Mouse (Mus musculus) embryonic facial prominence, embryonic 14.5 days (tissue): ENCODE measurements around the gene Snd1. TPM values are rescaled to one million over a fixed set of nuclear protein-coding genes. Genes with fewer than 3 reads are reported as not detected.
A peak's percentile ranks its signal among the peaks of the same experiment; 100 is the strongest.

Experiments used
- ATAC-seq: fragments of 200-750 bp; cut with Nextera tagmentation; 2 replicates; pipeline ENCODE4 v1.8.0; 2017; ENCODE audit warnings: low read depth, moderate number of reproducible peaks, moderate TSS enrichment
- DNase-seq: peaks from one replicate; pipeline ENCODE4 v3.0.0-alpha.2; 2015; ENCODE audit warnings: low spot score
- H3K27ac ChIP-seq: fragments of 300-500 bp; sonication (generic); replicated peaks from 2 replicates; pipeline ENCODE4 v1.5.1; 2014; ENCODE audit warnings: low read depth, mild to moderate bottlenecking, low read length, moderate library complexity
- H3K27me3 ChIP-seq: fragments of 300-500 bp; sonication (generic); replicated peaks from 2 replicates; pipeline ENCODE4 v1.6.1; 2014; ENCODE audit warnings: low read length; ENCODE audit not compliant: control insufficient read depth, insufficient read depth
- H3K36me3 ChIP-seq: fragments of 300-500 bp; sonication (generic); 2 replicates; pipeline ENCODE4 v1.6.1; 2014; ENCODE audit warnings: low read length, mixed read lengths; ENCODE audit not compliant: control insufficient read depth, insufficient read depth
- H3K4me1 ChIP-seq: fragments of 300-500 bp; sonication (generic); 2 replicates; pipeline ENCODE4 v1.6.1; 2014; ENCODE audit warnings: antibody characterized with exemption, low read length; ENCODE audit not compliant: control insufficient read depth, insufficient read depth
- H3K4me2 ChIP-seq: fragments of 300-500 bp; sonication (generic); 2 replicates; pipeline ENCODE4 v1.6.1; 2014; ENCODE audit warnings: low read depth, mild to moderate bottlenecking, low read length, moderate library complexity, mixed read lengths
- H3K4me3 ChIP-seq: fragments of 300-500 bp; sonication (generic); 2 replicates; pipeline ENCODE4 v1.5.1; 2014; ENCODE audit warnings: low read depth, mild to moderate bottlenecking, low read length
- H3K9ac ChIP-seq: fragments of 300-500 bp; sonication (generic); 2 replicates; pipeline ENCODE4 v1.6.1; 2014; ENCODE audit warnings: low read depth, mild to moderate bottlenecking, low read length, moderate library complexity, mixed read lengths
- H3K9me3 ChIP-seq: fragments of 300-500 bp; sonication (generic); 2 replicates; pipeline ENCODE4 v1.6.1; 2016; ENCODE audit warnings: low read length; ENCODE audit not compliant: control insufficient read depth
- WGBS: fragments of 180-500 bp; shearing (Covaris S2); extraction: QIAGEN DNeasy Blood & Tissue Kit; methylation state at CpG from one replicate; pipeline ENCODE4 v1.1.7; 2014; 5-methylcytosine and 5-hydroxymethylcytosine counted together
- polyA plus RNA-seq: library from polyadenylated mRNA; unstranded; fragments of >200 nt; fragmentation: Nextera tagmentation; extraction: Ambion mirVana; gene quantifications from 2 replicates; pipeline ENCODE4 v1.2.1, GENCODE M21; 2014

The Snd1 gene
- polyA plus RNA-seq, 1 experiment from 2014 or later, result 111 TPM

DNA sequence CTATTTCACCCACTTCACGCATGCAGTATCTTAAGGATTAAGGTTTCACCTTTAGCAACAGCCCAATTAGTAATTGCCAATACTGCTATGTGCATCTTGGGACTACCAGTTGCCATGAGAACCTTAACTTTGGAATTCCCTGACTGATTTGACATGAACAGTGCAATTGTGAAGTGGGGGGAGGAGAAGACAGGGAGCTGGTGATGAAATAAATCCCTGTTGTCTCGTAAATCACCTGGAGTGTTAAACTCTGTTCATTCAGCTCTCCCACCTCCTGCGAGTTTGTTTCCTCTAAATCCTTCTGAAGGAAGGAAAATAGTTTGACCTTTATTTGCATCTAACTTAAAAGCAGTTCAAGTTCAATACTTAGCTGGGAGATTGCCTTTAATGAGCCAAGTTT, 286.8 kb downstream of the Snd1 start:
- Histone ChIP-seq H3K9ac (no peak overlapping the region), H3K27ac (no peak overlapping the region), H3K27me3 (no peaks in the 10 kb centered on the region), H3K4me1 (no peaks in the 10 kb centered on the region; the same call in 1 of the 2 replicates), H3K36me3 (no peaks in the 10 kb centered on the region), H3K4me2 (no peak overlapping the region), H3K4me3 (no peak overlapping the region), H3K9me3 (no peaks in the 10 kb centered on the region)
- ATAC-seq, result no peak
- no peak for DNase-seq
- WGBS, result 50% methylated on average over 3 of the region's 3 CpGs

DNA sequence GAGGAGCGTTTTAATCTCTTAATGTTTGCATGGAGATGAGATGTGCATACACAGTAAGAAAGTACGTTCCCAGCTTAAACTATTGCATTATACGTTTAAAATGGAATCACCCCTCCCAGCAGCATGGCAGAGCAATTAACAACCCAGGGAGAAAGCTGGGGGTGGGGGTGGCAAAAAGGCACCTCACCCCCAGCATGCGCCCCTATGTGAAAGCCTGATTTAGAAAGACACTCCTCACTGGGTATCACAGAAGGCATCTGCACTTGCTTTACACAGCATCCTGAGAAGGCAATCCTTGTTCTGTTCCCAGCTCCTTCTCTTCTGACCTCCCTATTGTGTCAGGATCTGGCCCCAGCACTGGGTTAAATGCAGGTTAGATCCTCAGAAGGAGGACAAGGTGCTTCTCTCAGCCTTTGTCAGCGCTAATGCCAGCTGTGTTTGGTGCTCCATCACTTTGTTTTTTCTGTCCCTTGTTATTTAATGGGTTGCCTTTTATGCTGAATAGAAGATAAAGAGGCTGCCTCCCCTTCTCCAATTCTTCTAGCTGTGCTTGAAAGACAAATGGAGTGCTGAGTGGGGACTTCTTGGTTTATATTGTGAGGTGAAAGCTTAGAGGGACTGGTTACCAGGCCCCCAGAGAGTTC, 287.3 kb downstream of the Snd1 start:
- no peak overlapping the region for H3K27ac ChIP-seq
- ATAC-seq (no peak), DNase-seq (no peak)
- H3K4me3 ChIP-seq, result no peak overlapping the region
- no peaks in the 10 kb centered on the region; the same call in 1 of the 2 replicates for H3K4me1 ChIP-seq
- H3K9ac ChIP-seq, result no peak overlapping the region
- no peak overlapping the region for H3K4me2 ChIP-seq
- no peaks in the 10 kb centered on the region for H3K9me3 ChIP-seq
- no peaks in the 10 kb centered on the region for H3K36me3 ChIP-seq
- WGBS, result 40% methylated on average over 5 of the region's 5 CpGs
- no peaks in the 10 kb centered on the region for H3K27me3 ChIP-seq

- Histone ChIP-seq H3K9ac (no peak overlapping the region), H3K27ac (no peak overlapping the region), H3K27me3 (no peaks in the 10 kb centered on the region), H3K9me3 (0 out of 2 replicates have a peak, but pooled peaks cover 4% of the 10 kb centered on the region), H3K36me3 (no peaks in the 10 kb centered on the region), H3K4me2 (no peak overlapping the region), H3K4me1 (no peaks in the 10 kb centered on the region), H3K4me3 (no peak overlapping the region)
- no peak for DNase-seq
- 86% methylated on average over 3 of the region's 3 CpGs for WGBS
- no peak for ATAC-seq
Observed at GRCm38 (mm10) chr6:28766622-28767021, 291.7 kb downstream of the Snd1 start.

DNA sequence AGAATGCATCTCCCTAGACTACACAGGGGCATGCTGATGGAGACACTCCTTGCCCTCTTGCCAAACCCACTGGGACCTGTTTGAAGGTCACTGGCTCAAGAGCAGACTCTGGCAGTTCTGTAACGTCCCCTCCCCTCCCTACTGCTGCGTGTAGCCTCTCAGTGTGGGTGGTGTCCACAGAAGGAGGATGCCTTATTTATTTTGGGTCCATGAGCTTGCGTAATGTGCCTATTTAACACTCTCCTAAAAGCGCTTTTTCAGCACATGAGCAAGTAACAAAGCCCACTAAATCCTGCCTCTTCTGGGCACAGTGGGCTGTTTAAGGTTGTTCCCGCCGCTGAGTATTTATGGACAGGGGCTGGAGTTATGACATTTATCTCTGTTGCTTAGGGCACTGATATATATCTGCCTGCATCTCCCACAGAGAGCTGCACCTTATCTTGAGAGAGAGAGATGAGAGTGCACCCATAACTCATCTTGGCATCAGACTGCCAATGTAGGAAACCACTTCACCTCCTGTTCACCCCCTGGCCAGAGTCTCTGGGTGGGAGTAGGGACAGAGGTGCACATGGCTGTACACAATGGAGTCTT, 293.0 kb downstream of the Snd1 start:
- Histone ChIP-seq H3K9ac (no peak overlapping the region), H3K27ac (no peak overlapping the region), H3K4me2 (no peak overlapping the region), H3K9me3 (0 out of 2 replicates have a peak, but pooled peaks cover 4% of the 10 kb centered on the region), H3K4me1 (no peaks in the 10 kb centered on the region), H3K36me3 (no peaks in the 10 kb centered on the region), H3K27me3 (no peaks in the 10 kb centered on the region), H3K4me3 (no peak overlapping the region)
- 89% methylated on average over 6 of the region's 6 CpGs for WGBS
- DNase-seq (no peak), ATAC-seq (no peak)

- Histone ChIP-seq H3K9ac (no peak overlapping the region), H3K36me3 (no peaks in the 10 kb centered on the region), H3K4me3 (no peak overlapping the region), H3K27me3 (no peaks in the 10 kb centered on the region), H3K9me3 (0 out of 2 replicates have a peak, but pooled peaks cover 4% of the 10 kb centered on the region), H3K4me2 (no peak overlapping the region), H3K27ac (no peak overlapping the region), H3K4me1 (no peaks in the 10 kb centered on the region)
- ATAC-seq (no peak), DNase-seq (no peak)
- 37% methylated on average over 2 of the region's 2 CpGs for WGBS
Observed at GRCm38 (mm10) chr6:28771331-28771730, 296.4 kb downstream of the Snd1 start.

GRCm38 (mm10) chr6:28781696-28782095, 306.8 kb downstream of the Snd1 start:
- ATAC-seq (no peak), DNase-seq (peak; percentile 40)
- Histone ChIP-seq H3K4me2 (no peak overlapping the region), H3K4me3 (no peak overlapping the region), H3K9me3 (no peaks in the 10 kb centered on the region), H3K27ac (no peak overlapping the region), H3K9ac (no peak overlapping the region), H3K4me1 (no peaks in the 10 kb centered on the region), H3K27me3 (no peaks in the 10 kb centered on the region), H3K36me3 (no peaks in the 10 kb centered on the region)
- 39% methylated on average over 3 of the region's 3 CpGs for WGBS

DNA sequence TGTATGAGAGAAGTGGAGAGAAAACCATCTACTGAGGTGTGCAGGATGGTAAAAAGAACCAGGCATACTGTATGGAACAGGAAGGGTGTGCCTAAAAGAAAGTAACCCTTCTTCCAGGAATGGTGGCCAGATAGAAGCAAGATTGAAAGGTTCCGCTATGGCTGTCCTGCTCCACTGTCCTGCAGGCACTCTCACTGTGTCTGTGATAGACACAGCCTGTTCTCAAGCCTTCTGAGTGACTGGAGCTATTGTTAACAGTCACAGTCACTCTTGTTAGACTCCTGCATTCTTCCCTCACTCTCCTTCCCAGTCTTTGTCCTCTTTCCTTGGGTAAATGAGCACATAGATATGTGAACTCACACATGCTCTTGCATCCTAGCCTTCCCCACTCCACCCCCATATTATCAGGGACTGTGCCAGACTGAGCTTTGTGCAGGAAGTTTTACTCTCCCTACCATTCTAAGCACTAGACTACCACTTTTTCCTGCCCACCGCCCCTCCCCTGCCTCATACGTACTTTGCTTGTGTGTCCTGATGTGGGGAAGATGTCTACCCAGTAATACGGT, 308.2 kb downstream of the Snd1 start:
- DNase-seq (no peak), ATAC-seq (no peak)
- no peaks in the 10 kb centered on the region for H3K9me3 ChIP-seq
- no peaks in the 10 kb centered on the region for H3K4me1 ChIP-seq
- no peak overlapping the region for H3K4me3 ChIP-seq
- H3K27me3 ChIP-seq, result no peaks in the 10 kb centered on the region
- H3K36me3 ChIP-seq, result no peaks in the 10 kb centered on the region
- H3K4me2 ChIP-seq, result no peak overlapping the region
- H3K9ac ChIP-seq, result no peak overlapping the region
- 73% methylated on average over 4 of the region's 4 CpGs for WGBS
- H3K27ac ChIP-seq, result no peak overlapping the region

- no peak overlapping the region for H3K9ac ChIP-seq
- WGBS, result 46% methylated on average over 5 of the region's 5 CpGs
- no peak for DNase-seq
- no peak for ATAC-seq
- H3K4me3 ChIP-seq, result no peak overlapping the region
- H3K27me3 ChIP-seq, result no peaks in the 10 kb centered on the region
- H3K36me3 ChIP-seq, result no peaks in the 10 kb centered on the region
- H3K27ac ChIP-seq, result no peak overlapping the region
- H3K9me3 ChIP-seq, result no peaks in the 10 kb centered on the region
- H3K4me1 ChIP-seq, result no peaks in the 10 kb centered on the region
- no peak overlapping the region for H3K4me2 ChIP-seq
Observed at GRCm38 (mm10) chr6:28783953-28784352, 309.0 kb downstream of the Snd1 start.

DNA sequence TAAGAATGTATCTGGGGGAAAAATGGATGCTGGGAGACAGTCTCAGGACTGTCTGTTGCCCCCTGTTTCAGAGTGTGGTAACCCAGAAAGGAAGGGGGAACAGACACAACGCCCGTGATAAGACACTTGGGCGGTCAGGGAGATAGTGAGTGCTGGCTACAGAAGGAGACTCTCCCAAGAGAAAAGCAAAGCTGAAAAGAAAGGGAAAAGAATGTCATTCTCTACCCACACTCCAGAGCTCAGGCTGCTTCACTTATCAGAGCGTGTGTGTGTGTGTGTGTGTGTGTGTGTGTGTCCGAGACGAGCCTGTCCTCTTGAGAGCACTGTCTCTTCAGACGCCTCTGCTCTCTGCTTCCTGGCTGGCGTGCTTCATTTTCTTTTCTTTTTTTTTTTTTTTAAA, 310.8 kb downstream of the Snd1 start:
- H3K9me3 ChIP-seq, result no peaks in the 10 kb centered on the region
- ATAC-seq (no peak), DNase-seq (no peak)
- H3K36me3 ChIP-seq, result no peaks in the 10 kb centered on the region
- no peak overlapping the region for H3K4me3 ChIP-seq
- WGBS, result 72% methylated on average over 8 of the region's 8 CpGs
- H3K27me3 ChIP-seq, result no peaks in the 10 kb centered on the region
- no peak overlapping the region for H3K27ac ChIP-seq
- H3K9ac ChIP-seq, result no peak overlapping the region
- H3K4me1 ChIP-seq, result no peaks in the 10 kb centered on the region
- no peak overlapping the region for H3K4me2 ChIP-seq
